8 mouse cellular contexts compared by ENCODE assay signal in the genomic region with DNA sequence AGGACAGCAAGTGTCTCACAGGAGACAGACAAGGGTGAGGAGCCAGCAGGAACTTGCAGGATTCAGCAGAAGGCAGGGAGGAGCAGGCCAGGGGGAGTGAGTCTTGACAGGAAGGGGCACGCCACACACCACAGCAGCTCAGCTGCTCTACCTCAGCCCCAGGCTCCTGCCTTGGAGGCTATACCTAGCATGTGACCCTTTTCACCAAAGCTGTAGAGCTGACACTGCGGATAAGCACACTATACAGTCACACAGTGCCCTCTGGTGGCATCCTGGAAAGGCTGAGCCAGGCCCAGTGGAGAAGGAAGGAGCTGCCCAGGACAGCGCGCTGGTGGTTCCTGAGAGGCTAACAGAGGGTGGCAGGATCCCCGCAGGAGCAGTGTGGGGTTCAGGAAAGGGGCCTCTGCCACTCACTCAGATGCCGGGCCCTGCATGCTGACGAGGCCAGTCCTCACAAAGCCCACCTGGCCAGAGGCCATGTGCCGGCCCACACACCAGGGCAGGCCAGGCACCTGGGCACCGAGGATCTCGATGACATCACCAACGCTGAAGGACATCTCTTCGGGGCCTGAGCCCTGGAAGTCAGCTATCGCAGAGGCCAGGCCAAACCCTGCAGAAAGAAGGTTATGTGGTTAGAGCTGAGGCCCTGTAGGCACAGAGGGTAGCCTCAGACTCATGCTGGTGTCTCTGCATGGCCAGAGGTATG. TPM values are rescaled to one million over a fixed set of nuclear protein-coding genes. Genes with fewer than 3 reads are reported as not detected.
A peak's percentile ranks its signal among the peaks of the same experiment; 100 is the strongest.
DNase-seq lines count a peak whose midpoint lies in the region; ATAC-seq lines count a peak whose summit lies in the region.

No protein-coding gene starts in this region.

- no peak overlapping the region for H3K4me3 ChIP-seq in kidney, embryonic 15.5 days (replicated peaks)
- H3K4me3 ChIP-seq in liver, embryonic 11.5 days (ENCODE audit: low read depth, low read length): no peak overlapping the region

- no peaks in the 10 kb centered on the region for H3K9me3 ChIP-seq in kidney, embryonic 15.5 days (replicated peaks)
- no peaks in the 10 kb centered on the region for H3K9me3 ChIP-seq in liver, embryonic 11.5 days (ENCODE audit: control insufficient read depth, low read length)

- no peak overlapping the region for H3K27ac ChIP-seq in kidney, embryonic 15.5 days
- no peak overlapping the region for H3K27ac ChIP-seq in liver, embryonic 11.5 days (ENCODE audit: low read depth, low read length)

- no peak overlapping the region for H3K4me2 ChIP-seq in kidney, embryonic 15.5 days
- H3K4me2 ChIP-seq in liver, embryonic 11.5 days: no peak overlapping the region

- 51% methylated on average over 13 of the region's 13 CpGs for WGBS in kidney, embryonic 15.5 days
- 54% methylated on average over 13 of the region's 13 CpGs for WGBS in liver, embryonic 11.5 days

- ATAC-seq in granulocyte monocyte progenitor cell, adult 5-6 weeks (replicated peaks; ENCODE audit: poor library complexity, severe bottlenecking): peak; percentile 85
- ATAC-seq in kidney, embryonic 15.5 days (replicated peaks; ENCODE audit: low FRiP score): peak; percentile 77
- ATAC-seq in liver, embryonic 11.5 days (replicated peaks; ENCODE audit: low FRiP score): 0 out of 2 replicates have a peak, but pooled peaks have one; percentile 48

- peak; percentile 98 for DNase-seq in 3T3-L1 (ENCODE audit: low read depth, low spot score)
- DNase-seq in adrenal gland, adult 18-20 months (ENCODE audit: low spot score in 2 of 2): peak; percentile 69 to 72
- DNase-seq in embryo, embryonic 10.5 days (ENCODE audit: low spot score): peak; percentile 89
- DNase-seq in liver, embryonic 11.5 days (ENCODE audit: low spot score): peak; percentile 61
- DNase-seq in naive thymus-derived CD4-positive, alpha-beta T cell, adult 2 months (ENCODE audit: low read depth): peak; percentile 30
- peak; percentile 15 to 16 for DNase-seq in thymus, adult 18-20 months

- no peaks in the 10 kb centered on the region for H3K27me3 ChIP-seq in kidney, embryonic 15.5 days
- H3K27me3 ChIP-seq in liver, embryonic 11.5 days (replicated peaks; ENCODE audit: control insufficient read depth, insufficient read depth, low read length): no peaks in the 10 kb centered on the region

- peaks cover 17% of the 10 kb centered on the region for H3K36me3 ChIP-seq in kidney, embryonic 15.5 days
- no peaks in the 10 kb centered on the region for H3K36me3 ChIP-seq in liver, embryonic 11.5 days (ENCODE audit: control insufficient read depth, insufficient read depth, low read length)

- peaks cover 15% of the 10 kb centered on the region; the same call in 1 of the 2 replicates for H3K4me1 ChIP-seq in kidney, embryonic 15.5 days
- no peaks in the 10 kb centered on the region for H3K4me1 ChIP-seq in liver, embryonic 11.5 days (replicated peaks; ENCODE audit: control insufficient read depth, insufficient read depth, low read length)

- no peak overlapping the region for H3K9ac ChIP-seq in kidney, embryonic 15.5 days
- H3K9ac ChIP-seq in liver, embryonic 11.5 days (ENCODE audit: low read depth, low read length): no peak overlapping the region

RNA-seq across cellular contexts. Expression of a gene that starts 26.0 kb away (rescaled TPM):
- total RNA-seq in adrenal gland, adult 18-20 months (2021): 10 to 100 TPM; 25.5 to 26.1 TPM
- 3.9 and 26.5 TPM in 2 replicates for total RNA-seq in granulocyte monocyte progenitor cell, adult 5-6 weeks (2014; fragmentation: Nextera tagmentation)
- total RNA-seq in granulocyte monocyte progenitor cell, adult 5-6 weeks (2017): 3.9 and 5.1 TPM in 2 replicates
- 16.6 and 20.4 TPM in 2 replicates for polyA plus RNA-seq in kidney, embryonic 15.5 days (2015; fragmentation: Nextera tagmentation; extraction: Ambion mirVana)
- polyA plus RNA-seq in liver, embryonic 11.5 days (2014; fragmentation: Nextera tagmentation; extraction: Ambion mirVana): 4.0 and 4.3 TPM in 2 replicates

RNA-seq across cellular contexts. Expression of a gene that starts 34.2 kb away (rescaled TPM):
- 10 to 100 TPM; 26.0 to 78.7 TPM for total RNA-seq in adrenal gland, adult 18-20 months (2021)
- not detected in 2 replicates for total RNA-seq in granulocyte monocyte progenitor cell, adult 5-6 weeks (2014; fragmentation: Nextera tagmentation)
- not detected in 2 replicates for total RNA-seq in granulocyte monocyte progenitor cell, adult 5-6 weeks (2017)
- polyA plus RNA-seq in kidney, embryonic 15.5 days (2015; fragmentation: Nextera tagmentation; extraction: Ambion mirVana): 16.1 and 16.4 TPM in 2 replicates
- polyA plus RNA-seq in liver, embryonic 11.5 days (2014; fragmentation: Nextera tagmentation; extraction: Ambion mirVana): 1.7 and 2.3 TPM in 2 replicates

RNA-seq across cellular contexts. Expression of a gene that starts 43.9 kb away (rescaled TPM):
- total RNA-seq in adrenal gland, adult 18-20 months (2021): 1 to 10 TPM; 7.5 to 8.0 TPM
- 1.6 TPM in 1 of 2 replicates, not detected in the other for total RNA-seq in granulocyte monocyte progenitor cell, adult 5-6 weeks (2014; fragmentation: Nextera tagmentation)
- 0.22 TPM in 1 of 2 replicates, not detected in the other for total RNA-seq in granulocyte monocyte progenitor cell, adult 5-6 weeks (2017)
- polyA plus RNA-seq in kidney, embryonic 15.5 days (2015; fragmentation: Nextera tagmentation; extraction: Ambion mirVana): 1.7 and 2.7 TPM in 2 replicates
- polyA plus RNA-seq in liver, embryonic 11.5 days (2014; fragmentation: Nextera tagmentation; extraction: Ambion mirVana): 0.18 and 0.29 TPM in 2 replicates

Comparison
In these comparisons a context has a peak if more than half of its experiments do, and no peak if none do; other contexts are left out.
1. DNase-seq: peak in every context shown above with its lines; median percentile 98 in 3T3-L1; 89 in embryo, embryonic 10.5 days; 70 in adrenal gland, adult 18-20 months; 61 in liver, embryonic 11.5 days; 30 in naive thymus-derived CD4-positive, alpha-beta T cell, adult 2 months; 16 in thymus, adult 18-20 months.
2. RNA of a gene that starts 34.2 kb away (total RNA-seq): 26.0 to 78.7 TPM in adrenal gland, adult 18-20 months; not detected in granulocyte monocyte progenitor cell, adult 5-6 weeks; every median in the first group is over 10 times any median in the second.
3. Peak in every context shown above with its lines, with median percentiles within 50 percentile points of each other: ATAC-seq.